Mouse (Mus musculus): ENCODE results near the gene Atp8a2.

The Atp8a2 gene

GRCm38 (mm10) chr14:60196884-60197283 is at the start of gene Atp8a2:
Atp8a2 (minus strand) TSS chr14:60197179.
- DNase-seq, result no peak

GRCm38 (mm10) chr14:60238551-60238950 is 41.6 kb upstream of the Atp8a2 start:
- no peak for DNase-seq

- no peak for DNase-seq
Observed at GRCm38 (mm10) chr14:60219886-60220285, 22.9 kb upstream of the Atp8a2 start.

GRCm38 (mm10) chr14:60217616-60218015 is 20.6 kb upstream of the Atp8a2 start:
- DNase-seq, result no peak

GRCm38 (mm10) chr14:60216125-60216524 is 19.1 kb upstream of the Atp8a2 start:
- no peak for DNase-seq

- DNase-seq, result no peak
Observed at GRCm38 (mm10) chr14:60215000-60215399, 18.0 kb upstream of the Atp8a2 start.

GRCm38 (mm10) chr14:60214040-60214439 is 17.1 kb upstream of the Atp8a2 start:
- DNase-seq, result no peak

- no peak for DNase-seq
Observed at GRCm38 (mm10) chr14:60209166-60209565, 12.2 kb upstream of the Atp8a2 start.

- DNase-seq, result no peak
Observed at GRCm38 (mm10) chr14:60204993-60205392, 8.0 kb upstream of the Atp8a2 start.

- no peak for DNase-seq
Observed at GRCm38 (mm10) chr14:60195999-60196398, 980 bp downstream of the Atp8a2 start.

GRCm38 (mm10) chr14:60194606-60195005 is 2.4 kb downstream of the Atp8a2 start:
- DNase-seq, result no peak

- no peak for DNase-seq
Observed at GRCm38 (mm10) chr14:60189771-60190170, 7.2 kb downstream of the Atp8a2 start.

- DNase-seq, result no peak
Observed at GRCm38 (mm10) chr14:60188201-60188825, 8.7 kb downstream of the Atp8a2 start.

GRCm38 (mm10) chr14:60181306-60181705 is 15.7 kb downstream of the Atp8a2 start:
- no peak for DNase-seq

- no peak for DNase-seq
Observed at GRCm38 (mm10) chr14:60178571-60178955, 18.4 kb downstream of the Atp8a2 start.

GRCm38 (mm10) chr14:60177614-60178570 is 19.1 kb downstream of the Atp8a2 start:
- DNase-seq, result no peak

- peak; percentile 35 for DNase-seq
Observed at GRCm38 (mm10) chr14:60176891-60177613, 19.9 kb downstream of the Atp8a2 start.

GRCm38 (mm10) chr14:60176469-60176890 is 20.5 kb downstream of the Atp8a2 start:
- DNase-seq, result no peak

GRCm38 (mm10) chr14:60172286-60173055 is 24.5 kb downstream of the Atp8a2 start:
- DNase-seq, result no peak

GRCm38 (mm10) chr14:60170845-60171610 is 26.0 kb downstream of the Atp8a2 start:
- no peak for DNase-seq

GRCm38 (mm10) chr14:60163367-60163766 is 33.6 kb downstream of the Atp8a2 start:
- no peak for DNase-seq

- DNase-seq, result no peak
Observed at GRCm38 (mm10) chr14:60152373-60152772, 44.6 kb downstream of the Atp8a2 start.

Data from kidney, adult 18-20 months (tissue).